Mouse (Mus musculus) fat pad, adult 2 months (tissue): ENCODE measurements around the gene Samhd1.

Source experiments
- DNase-seq: peaks from one replicate; pipeline ENCODE4 v3.0.0-alpha.2; 2011; ENCODE audit warnings: low read depth, low spot score; ENCODE audit errors: extremely low read depth

The Samhd1 gene

DNA sequence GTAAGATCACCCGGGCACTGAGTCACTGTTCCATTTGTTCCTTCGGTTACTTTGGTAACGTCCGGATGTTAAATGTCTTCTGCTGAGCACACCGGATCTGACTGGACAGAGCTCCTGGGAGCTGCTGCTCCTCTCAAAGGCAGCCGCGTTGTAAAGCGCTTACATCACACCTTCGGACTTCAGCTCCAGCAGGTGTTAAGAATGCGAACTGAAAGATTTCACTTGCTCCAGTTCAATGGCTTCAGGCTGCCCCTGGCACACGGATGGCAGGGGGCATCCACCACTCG, 34.8 kb downstream of the Samhd1 start:
- no peak for DNase-seq

DNA sequence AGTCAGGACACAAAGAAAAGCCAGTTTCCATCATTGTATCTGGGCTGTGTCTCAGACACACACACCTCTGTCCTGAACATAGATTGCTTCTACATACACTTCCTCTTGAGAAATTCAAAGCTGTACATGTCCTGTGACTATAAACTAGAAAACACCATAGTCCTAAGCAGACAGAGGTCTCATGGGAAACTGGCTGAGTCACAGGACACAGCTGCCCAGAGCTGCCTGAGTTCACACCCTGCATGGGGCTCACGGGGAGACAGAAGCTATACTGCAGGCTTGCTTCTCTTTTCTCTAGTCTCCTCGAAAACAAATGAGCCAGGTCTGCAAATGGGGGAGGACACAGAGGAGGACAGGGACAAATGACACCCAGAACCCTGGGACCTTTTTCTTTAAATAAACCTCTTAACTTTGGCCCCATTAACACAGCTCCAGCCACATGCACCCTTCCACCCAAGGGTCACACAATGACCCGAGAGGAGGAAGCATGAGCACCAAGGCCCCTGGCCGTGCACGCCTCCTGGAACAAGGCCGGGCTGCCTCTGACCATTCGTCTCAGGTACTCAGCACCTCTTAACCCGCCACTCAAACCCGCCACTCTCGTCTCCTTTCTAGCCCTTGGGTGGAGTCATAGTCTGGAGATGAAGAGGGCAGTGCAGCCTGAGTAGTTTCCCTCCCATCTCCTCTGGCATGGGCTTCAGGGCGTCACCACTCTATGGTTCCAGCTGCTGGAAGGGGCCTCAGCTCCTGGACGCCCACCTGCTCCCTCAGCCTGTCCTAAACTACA, 35.3 kb downstream of the Samhd1 start:
- DNase-seq: no peak

DNA sequence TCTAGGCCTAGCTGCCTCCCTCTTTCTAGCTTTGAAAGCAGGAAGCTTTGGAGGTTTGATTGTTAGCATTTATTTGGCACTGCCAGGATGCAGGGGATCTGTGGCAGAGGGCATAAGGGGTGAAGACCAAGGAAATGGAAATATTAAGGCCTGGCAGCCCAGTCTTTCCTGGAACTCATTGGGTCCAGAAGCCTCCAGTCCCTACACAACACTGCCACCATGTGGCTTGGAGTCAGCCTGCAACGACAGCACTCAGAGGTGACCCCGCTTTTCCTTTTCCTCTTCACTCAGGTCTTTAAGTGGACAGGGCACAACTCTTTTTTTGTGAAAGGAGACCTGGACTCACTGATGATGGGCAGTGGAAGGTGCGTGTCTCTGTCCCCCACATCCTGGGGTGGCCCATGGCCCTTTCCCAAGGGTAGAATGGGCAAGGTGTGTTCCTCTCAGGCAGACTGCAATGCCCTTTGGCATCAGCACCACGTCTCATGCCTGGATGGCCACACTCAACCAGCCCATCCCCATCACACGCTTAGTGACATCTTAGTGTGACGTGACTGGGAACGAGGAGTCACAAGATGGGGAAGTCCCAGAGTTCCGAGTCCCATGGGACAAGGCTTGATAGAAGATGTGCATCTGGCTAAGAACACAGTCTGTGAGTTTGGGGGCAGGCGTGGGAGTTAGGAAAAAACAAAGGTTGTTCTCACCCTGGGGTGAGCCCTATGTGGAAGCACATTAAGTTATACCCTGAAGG, 39.9 kb downstream of the Samhd1 start:
- no peak for DNase-seq

DNA sequence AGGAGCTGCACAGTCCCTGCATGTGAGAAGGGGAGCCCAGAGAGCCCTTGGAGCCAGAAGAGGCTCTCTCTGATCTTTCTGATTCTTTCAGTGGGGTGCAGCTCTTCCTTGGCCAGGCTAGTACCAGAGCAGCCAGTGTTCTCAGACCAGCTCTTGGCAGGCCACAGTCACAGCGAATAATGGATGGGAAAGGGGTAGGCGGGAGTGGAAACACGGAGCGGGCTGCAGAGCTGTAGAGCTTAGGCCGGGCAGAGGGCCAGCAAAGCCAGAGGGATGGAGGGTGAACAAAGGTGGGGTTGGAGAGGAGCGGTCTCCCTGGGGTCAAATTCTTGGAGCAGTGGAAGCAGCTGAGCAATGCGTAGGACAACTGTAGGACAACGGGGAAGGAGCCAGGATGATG, 43.0 kb downstream of the Samhd1 start:
- DNase-seq: no peak

DNA sequence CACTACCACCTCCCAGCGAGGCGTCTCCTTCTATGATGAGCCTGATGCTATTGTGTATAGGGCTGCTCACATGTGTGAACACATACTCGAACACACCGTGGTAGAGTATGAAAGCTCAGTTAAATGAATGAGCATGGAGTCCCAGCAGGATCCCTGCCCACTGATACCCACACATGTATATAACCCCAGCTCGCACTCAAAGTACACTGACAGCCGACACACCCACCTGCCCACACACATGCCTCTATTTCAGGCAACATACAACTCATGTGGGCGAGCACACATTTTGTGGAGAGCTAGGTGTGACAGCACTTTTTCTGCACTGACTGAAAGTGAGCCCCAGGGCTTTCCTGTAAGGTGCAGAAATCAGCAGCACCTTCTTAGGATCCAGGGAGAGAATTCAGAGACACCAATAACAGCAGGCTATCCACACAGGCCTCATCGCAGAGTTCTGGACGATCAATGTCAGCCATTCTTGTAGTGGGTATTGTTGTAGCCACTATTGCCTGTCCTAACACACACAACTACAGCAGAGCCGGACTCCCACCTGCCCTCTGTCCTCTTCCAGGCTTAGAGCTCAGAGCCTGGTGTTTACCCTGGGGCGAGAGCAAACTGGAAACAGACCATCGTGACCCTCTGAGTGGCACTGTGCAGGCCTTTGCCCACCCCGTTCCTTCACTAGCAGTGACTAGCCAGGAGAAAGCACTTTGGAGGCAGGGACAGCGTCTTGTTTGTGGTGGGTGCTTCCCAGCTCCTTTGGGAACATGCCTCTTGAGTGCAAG, 47.3 kb downstream of the Samhd1 start:
- no peak for DNase-seq

DNA sequence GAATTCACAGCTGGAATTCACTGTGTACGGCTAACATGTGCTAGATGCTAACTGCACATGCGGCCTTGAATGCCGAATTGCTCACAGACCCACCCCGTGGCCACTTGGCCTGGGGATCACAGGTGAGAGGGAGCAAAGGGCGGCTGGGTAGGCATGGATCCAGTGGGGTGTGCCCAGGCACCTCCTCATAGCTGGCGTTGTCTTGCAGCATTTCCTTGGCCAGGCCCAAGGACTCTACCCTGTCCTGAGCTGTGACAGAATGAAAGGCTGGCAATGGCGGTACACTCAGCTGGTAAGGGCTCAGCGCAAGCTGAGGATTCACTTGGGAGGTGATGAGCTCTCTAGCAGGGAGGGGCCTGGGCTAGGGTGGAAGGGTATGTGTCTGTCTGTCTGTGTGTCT, 48.3 kb downstream of the Samhd1 start, which contains the start of gene Tldc2:
TSS of gene Tldc2 (plus strand) at position 260 of the 400 bp plus-strand sequence.
- no peak for DNase-seq

DNA sequence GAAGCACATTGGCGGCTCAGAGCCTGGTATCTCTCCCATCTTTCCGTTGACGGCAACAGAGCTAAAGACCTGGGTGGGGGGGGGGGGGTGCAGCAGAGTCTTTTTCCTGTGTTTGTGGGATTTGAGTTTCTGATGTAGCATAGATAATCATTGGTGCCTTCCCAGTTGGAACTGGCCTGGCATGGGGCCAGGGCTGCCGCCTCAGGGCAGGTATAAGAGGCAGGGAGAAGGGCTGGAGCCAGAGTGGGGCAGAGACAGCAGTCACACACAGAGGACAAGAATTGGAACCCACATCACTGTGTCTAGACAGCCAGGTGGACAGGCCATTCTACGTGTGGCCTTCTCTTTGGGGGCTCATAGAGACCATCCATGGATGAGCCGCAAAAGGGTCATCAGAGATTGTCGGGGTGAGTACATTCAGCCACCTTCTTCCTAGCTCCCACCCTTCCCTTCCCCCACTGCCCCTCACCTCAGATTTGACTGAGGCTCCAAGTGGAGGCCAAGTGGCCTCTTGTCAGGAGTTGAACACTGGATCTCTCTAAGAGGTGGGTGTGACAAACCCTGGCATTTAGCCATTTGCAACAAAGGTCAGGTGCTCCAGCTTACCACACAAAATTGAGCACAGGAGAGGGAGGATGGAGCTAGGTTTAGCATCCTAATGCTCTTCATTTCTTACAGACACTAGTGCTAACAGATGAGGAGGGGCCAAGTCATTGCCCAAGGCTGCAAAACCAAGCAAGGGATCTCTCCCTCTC, 50.1 kb downstream of the Samhd1 start:
- no peak for DNase-seq

DNA sequence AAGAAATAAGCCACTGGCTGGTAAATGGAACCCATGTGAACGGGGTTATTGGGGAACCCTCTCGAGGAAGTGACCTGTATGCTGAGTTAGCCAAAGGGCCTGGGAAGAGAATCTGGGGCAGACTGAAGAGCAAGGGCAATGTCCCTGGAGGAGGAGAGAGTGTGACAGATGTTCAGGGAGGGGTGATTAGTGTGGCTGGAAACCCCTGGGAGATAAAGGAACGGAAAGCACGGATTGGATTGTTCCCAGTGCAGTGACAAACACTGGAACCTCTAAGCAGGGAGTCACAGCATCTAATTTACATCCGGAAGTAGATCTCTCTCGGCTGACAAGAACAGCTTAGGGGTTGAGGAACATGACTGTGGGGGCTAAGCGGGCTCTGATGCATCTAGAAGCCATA, 53.1 kb downstream of the Samhd1 start:
- DNase-seq: no peak

DNA sequence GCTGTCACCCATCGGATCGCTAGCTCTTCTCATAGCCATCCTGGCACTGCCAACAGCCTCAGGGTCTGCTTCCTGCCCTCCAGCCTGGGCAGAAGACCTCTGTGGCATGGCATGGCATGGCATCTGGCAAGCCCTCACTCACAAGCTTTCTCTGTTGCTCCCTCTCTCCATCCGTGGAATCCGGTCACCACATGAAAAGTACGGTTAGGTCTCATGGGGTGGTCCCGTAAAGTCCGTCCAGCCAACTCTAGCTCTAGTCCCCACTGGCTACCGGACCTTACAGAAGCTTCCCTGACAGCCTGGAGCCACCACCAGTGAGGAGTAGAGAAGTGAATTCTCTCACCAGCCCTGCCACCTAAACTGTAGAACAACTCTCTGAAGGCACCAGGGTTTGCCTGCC, 53.7 kb downstream of the Samhd1 start:
- no peak for DNase-seq

DNA sequence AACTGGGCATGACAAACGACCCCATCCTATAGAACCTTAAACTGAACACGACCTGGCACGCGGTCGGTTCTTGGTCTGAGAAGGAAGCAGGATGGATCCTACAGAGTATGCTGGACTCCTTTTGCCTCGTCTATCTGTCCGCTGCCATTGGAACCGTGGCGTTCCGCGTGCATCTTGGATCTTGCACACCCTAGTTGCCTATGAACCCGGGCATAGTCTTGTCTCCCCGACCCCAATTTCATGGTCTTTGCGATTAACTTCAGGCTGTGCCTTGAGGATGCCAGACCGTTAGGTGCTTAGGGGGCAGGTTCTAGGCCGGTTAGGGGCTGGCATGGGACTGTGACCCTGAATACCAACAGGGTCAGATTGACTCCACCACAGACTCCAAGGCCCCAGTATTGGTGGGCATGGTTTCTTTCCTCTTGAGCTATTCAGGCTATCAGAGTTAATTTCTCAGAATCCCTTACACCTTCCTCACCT, 55.3 kb downstream of the Samhd1 start:
- no peak for DNase-seq

DNA sequence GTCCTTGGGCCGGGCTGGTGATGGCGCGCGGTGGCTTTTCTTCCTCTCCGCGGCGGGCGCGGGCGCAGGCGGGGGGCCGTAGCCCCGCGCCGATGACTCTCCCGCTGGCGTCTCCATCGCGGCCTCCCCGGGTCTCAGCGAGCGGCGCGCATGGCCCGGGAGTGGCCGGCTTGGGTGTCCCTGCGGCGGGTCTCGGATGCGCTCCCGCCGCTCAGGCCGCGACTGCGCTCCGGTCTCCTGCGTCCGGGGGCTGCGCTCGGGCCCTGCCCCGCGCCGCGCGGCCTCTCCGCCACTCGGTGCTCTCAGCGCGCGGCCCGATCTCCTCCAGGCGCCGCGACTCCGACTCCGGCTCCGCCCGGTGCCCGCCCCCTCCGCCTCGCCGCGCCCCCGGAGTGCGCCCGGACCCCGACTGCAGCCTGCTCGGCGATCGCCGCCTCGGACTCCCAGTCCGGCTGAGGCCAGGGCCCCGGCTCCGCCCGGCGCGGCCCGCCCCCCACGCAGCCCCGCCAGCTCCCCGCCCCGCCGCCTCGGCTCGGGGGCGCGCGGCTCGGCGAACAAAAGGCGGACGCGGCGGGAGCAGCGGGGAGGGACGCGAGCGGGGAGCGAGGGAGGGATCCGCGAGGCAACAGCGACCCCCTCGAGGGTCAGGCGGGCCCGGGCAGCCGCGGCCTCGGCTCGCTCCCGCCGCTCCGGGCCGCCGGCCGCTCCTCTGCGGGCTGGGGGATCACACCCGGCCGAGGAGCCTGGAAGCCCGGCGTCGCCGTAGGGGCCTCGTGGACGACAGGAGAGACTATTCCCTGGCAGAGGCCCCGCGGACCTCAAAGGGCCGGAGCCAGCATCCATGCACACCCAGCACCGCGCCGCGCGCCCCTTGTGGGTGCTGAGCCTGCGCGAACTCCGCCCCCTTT, 56.0 kb downstream of the Samhd1 start, which contains the start of gene Soga1:
TSS of gene Soga1 (minus strand) at position 462 of the 908 bp plus-strand sequence.
- DNase-seq: no peak

DNA sequence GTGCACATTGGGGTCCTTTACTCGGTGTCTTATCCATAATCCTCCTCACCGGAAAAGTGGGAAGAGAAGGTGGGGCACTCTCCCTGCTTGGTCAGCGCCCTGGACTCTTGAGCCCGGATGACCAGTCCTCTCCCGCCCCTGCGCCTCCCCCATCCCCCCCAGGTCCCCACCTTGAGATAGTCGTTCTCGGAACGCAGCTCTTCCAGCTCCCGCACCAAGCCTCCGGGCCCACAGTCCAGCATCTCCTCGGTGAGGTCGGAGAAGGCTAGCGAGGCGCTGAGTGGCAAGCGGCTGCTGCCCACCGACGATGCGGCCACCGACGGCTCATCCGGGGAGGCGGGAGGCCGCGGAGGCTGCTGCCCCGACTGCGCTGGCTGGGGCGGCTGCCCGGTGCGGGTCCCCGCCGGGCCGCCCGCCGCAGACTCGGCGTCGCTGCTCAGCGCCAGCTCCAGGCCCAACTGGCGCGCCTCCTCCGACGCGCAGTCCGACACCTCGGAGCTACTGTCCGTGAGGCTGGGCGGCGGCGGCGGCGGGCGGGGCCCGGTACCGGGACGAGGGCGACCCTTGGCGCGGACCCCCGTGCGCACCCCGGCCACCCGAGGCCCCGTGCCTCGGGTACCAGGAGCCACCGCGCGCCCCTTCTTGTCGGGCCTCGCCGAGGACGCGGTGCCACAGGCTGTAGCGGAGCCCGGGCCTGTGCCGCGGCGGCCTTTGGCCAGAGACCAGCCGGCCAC, 56.8 kb downstream of the Samhd1 start:
- no peak for DNase-seq

DNA sequence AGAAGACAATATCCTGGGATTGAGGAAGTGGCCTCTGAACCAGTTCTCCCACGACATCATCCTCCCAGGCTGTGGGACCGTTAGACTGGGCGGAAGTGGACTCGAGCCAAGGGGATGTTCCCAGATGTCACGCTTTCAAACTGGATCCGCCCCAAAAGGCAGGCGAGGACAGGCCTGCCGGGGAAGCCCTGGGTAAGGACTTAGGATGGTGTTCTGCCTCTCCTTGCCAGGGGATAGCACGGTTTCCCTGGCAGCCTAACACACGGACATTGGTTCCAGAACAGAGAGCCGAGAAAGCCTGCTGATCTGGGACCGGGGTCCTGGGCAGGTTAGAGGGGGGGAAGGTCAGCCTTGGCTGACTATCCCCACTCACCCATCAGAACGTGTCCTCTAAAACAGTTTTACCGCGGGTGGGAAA, 57.4 kb downstream of the Samhd1 start:
- no peak for DNase-seq

DNA sequence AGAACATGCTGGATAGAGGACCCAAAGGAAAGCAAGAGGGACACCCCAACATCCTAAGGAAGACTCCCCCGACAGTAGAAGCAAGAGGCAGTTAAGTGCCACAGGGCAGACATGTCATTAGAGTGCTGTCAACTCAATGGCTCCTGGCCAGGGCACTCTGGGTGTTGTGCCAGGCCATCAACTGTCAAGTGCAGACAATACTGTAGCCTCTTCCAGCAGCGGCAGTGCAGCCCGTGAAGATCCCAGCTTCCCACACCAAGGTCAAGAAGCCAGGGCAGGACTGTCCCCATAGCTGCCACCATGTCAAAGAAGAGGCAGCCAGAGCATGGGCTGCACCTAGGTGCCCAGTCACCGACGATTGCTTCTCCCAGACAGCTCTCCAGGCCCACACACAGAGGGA, 57.9 kb downstream of the Samhd1 start:
- no peak for DNase-seq

DNA sequence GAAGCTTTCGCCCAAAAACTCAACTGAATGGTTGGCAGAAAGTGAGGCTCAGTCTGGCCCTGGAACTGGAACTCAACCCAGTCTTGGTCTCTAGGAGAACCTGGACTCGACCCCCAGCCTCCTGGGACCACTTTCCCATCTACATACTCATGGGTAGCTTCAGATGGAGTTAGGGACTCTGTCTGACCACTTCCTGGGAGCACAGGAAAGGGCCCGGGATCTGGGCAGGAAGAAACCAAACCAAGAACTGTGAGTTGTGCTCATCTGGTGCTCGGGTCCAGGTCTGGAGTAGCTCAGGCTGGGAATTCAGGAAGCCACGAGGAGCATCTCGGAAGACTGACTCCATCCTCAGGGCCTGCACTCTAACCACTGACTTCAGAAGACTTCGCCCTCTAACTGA, 58.5 kb downstream of the Samhd1 start:
- DNase-seq: no peak

DNA sequence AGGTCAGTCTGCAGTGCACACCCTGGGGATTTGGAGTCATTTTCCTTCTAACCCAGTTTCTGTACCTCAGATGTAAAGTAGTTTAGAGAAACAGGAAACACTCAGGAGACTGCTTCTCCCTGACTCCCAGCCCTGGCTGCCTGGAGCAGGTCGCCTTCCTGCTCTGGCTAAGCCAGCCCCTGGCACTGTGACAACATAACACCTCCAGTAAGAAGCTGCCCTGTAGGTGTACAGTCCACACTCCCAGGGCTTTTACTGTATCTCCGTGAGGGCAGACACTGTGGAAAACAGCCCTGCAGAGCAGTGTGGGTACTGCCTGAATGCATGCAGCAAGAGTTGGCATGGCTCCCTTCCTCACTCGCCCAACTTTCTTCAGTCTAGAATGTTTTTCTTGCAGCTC, 59.4 kb downstream of the Samhd1 start:
- no peak for DNase-seq

DNA sequence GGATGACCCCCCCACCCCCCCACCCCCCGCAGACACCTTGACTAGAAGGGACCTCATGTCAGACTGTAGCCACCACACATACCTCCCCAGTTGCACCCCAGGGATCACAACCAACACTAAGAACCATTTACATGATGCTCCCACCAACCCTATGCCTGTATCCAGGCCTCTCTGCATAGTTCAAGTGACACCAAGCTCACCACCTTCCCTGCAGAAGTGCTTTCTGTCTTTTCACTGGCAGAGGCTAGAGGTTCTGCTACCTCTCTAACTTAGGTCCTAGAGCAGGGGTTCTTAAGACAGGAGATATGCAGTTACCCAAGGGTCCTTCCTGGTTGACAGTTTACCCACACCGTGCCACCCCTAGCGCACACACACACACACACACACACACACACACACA, 59.8 kb downstream of the Samhd1 start:
- no peak for DNase-seq

DNA sequence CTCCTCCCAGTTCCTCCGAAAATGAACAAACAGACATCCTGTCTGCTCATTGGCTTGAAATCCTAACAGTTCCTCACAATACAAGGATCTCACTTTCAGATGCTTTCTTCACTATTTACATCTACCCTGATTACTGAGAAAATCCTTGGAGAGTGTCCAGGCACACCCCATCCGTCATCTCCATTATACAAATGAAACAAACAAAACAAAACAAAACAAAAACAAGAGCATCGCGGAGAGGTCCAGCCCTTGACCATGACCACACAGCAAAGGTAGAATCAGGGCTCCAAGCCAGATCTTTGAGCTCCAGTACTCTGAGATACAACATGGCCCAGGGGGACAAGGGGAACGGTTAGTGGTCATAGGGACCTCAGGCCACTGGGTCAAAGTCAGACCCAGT, 60.3 kb downstream of the Samhd1 start:
- DNase-seq: no peak

DNA sequence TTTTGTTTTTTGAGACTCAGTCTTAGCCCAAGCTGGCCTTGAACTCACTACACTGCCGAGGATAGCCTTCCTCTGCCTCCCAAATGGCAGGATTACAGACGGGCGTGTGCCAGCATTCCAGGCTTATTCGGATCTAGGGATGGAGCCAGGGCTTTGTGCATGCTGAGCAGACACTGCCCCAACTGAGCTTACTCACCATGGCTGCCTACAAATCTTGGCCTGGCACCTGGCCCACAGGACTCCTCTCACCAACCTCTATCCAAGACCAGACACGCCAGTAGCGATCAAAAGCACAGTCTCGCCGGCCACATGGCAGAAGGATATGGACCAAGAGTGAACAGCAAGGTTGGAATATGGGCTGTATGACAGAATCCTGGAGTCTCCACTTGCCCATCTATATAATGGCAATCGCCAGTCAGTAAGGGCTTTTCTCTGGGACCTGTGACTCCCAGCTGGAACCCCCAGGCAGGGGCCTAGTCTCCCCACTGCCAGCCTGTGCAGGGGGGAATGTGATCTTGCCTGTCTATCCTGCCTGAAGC, 60.8 kb downstream of the Samhd1 start:
- DNase-seq: no peak
